Mouse (Mus musculus) ES-Bruce4 (cell line): ENCODE measurements around the gene Tor2a. TPM values are rescaled to one million over a fixed set of nuclear protein-coding genes. Genes with fewer than 3 reads are reported as not detected.

Source experiments
- H3K27ac ChIP-seq: 2 replicates; pipeline ENCODE4 v1.5.1; 2012; ENCODE audit warnings: low read length, inconsistent platforms; ENCODE audit not compliant: insufficient read depth
- H3K27me3 ChIP-seq: 2 replicates; pipeline ENCODE4 v1.6.1; 2012; ENCODE audit warnings: mild to moderate bottlenecking, low read length, inconsistent platforms; ENCODE audit not compliant: control insufficient read depth, poor library complexity, insufficient read depth, severe bottlenecking
- H3K36me3 ChIP-seq: 2 replicates; pipeline ENCODE4 v1.6.1; 2012; ENCODE audit warnings: inconsistent platforms, mild to moderate bottlenecking, low read length, moderate library complexity; ENCODE audit not compliant: control insufficient read depth, poor library complexity, insufficient read depth, severe bottlenecking
- H3K4me1 ChIP-seq: one replicate; pipeline ENCODE4 v1.8.1; 2011; ENCODE audit warnings: low read length; ENCODE audit not compliant: control insufficient read depth, insufficient read depth
- H3K4me3 ChIP-seq: 2 replicates; pipeline ENCODE4 v1.5.1; 2011; ENCODE audit warnings: low read depth, mild to moderate bottlenecking, low read length
- H3K9ac ChIP-seq: 2 replicates; pipeline ENCODE4 v1.6.1; 2012; ENCODE audit warnings: low read depth, mild to moderate bottlenecking, inconsistent platforms; ENCODE audit not compliant: poor library complexity, severe bottlenecking
- H3K9me3 ChIP-seq: replicated peaks from 2 replicates; pipeline ENCODE4 v1.6.1; 2012; ENCODE audit warnings: mild to moderate bottlenecking, low read length, inconsistent platforms; ENCODE audit not compliant: control insufficient read depth, poor library complexity, insufficient read depth, severe bottlenecking
- CTCF ChIP-seq: IDR thresholded peaks from one replicate; pipeline ENCODE4 v1.8.1; 2011; ENCODE audit warnings: low read depth, low read length
- EP300 ChIP-seq: IDR thresholded peaks from 2 replicates; pipeline ENCODE4 v1.6.1; 2011; ENCODE audit warnings: low read depth, low read length; ENCODE audit not compliant: insufficient read depth
- POLR2A ChIP-seq: IDR thresholded peaks from one replicate; pipeline ENCODE4 v1.8.1; 2011; ENCODE audit warnings: low read length; ENCODE audit not compliant: insufficient read depth
- polyA plus RNA-seq: library from polyadenylated mRNA; stranded (reverse); fragments of >200 nt; gene quantifications from 2 replicates; pipeline ENCODE4 v1.2.4, GENCODE M21; 2011; ENCODE audit warnings: low read depth; ENCODE audit not compliant: missing spikeins, insufficient read depth, insufficient read length

Tor2a gene
- polyA plus RNA-seq, 1 experiment: 77.0 TPM

DNA sequence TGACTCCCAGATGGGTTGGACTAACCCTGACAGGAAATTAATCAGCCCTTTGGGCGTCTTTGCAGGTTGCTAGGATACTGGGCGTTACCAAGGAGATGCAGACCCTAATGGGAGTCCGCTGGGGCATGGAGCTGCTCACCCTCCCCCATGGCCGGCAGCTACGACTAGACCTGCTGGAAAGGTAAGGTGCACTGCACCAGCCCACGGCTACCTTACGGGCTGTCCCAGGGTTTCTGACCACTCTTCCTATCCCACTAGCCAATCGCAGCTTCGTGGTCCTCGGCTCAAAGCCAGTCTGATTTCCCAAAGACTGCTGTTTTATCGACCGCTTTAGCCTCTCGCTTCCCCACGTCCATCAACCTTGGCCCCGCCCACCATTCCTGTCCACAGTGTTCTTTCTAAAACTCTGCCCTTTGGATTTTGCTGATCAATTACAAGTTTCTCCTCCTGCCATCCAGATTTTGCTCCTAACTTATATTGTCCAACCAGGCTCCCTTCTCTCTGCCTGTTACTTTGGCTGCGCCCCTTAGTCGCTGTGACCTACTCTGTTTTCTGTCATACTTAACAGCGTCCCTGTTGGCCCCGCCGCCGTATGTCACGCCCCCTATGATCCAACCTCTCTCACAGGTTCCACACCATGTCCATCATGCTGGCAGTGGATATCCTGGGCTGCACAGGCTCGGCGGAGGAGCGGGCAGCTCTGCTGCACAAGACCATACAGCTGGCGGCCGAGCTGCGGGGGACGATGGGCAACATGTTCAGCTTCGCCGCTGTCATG is 6.0 kb upstream of the Tor2a start:
- Histone ChIP-seq H3K36me3 (no peaks in the 10 kb centered on the region), H3K27me3 (no peaks in the 10 kb centered on the region), H3K9ac (no peak overlapping the region), H3K4me3 (peak overlapping the region; percentile 10), H3K9me3 (no peaks in the 10 kb centered on the region), H3K27ac (no peak overlapping the region), H3K4me1 (no peaks in the 10 kb centered on the region)
- TF ChIP-seq EP300 (no peak), CTCF (no peak), POLR2A (no peak)

DNA sequence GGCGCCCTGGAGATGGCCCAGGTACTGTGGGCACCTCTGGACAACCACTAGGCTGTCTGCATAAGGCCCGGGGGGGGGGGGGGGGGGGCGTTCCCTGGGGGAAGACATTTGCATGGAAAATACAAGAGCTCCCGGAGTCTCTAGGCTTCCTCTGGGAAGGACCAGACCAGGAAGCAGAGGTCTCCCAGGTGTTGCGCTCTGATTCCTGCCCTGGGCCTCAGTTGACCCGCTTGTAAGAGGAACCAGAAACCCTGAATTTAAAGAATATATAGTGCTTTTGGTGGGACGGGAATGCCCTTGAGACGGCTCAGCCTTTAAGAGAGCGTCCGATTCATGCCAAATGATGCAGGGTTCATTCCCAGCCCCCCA is 5.4 kb upstream of the Tor2a start:
- no peaks in the 10 kb centered on the region for H3K36me3 ChIP-seq
- no peaks in the 10 kb centered on the region for H3K4me1 ChIP-seq
- H3K27ac ChIP-seq: no peak overlapping the region
- H3K4me3 ChIP-seq: peak overlapping the region; percentile 10
- H3K9ac ChIP-seq: no peak overlapping the region
- TF ChIP-seq EP300 (no peak), POLR2A (no peak), CTCF (no peak)
- no peaks in the 10 kb centered on the region for H3K27me3 ChIP-seq
- H3K9me3 ChIP-seq: no peaks in the 10 kb centered on the region

- Histone ChIP-seq H3K9ac (no peak overlapping the region), H3K9me3 (no peaks in the 10 kb centered on the region), H3K27me3 (no peaks in the 10 kb centered on the region), H3K4me3 (no peak overlapping the region), H3K36me3 (no peaks in the 10 kb centered on the region), H3K27ac (no peak overlapping the region), H3K4me1 (no peaks in the 10 kb centered on the region)
- TF ChIP-seq EP300 (no peak), CTCF (no peak), POLR2A (no peak)
These were observed 4.9 kb upstream of the Tor2a start for GRCm38 (mm10) chr2:32752181-32752580.

GRCm38 (mm10) chr2:32756674-32757055 is 369 bp upstream of the Tor2a start:
- Histone ChIP-seq H3K27ac (no peak overlapping the region), H3K4me1 (peaks cover 3% of the 10 kb centered on the region), H3K27me3 (no peaks in the 10 kb centered on the region), H3K4me3 (no peak overlapping the region), H3K36me3 (no peaks in the 10 kb centered on the region), H3K9ac (no peak overlapping the region), H3K9me3 (no peaks in the 10 kb centered on the region)
- no peak for TF ChIP-seq EP300
- TF ChIP-seq CTCF: no peak
- TF ChIP-seq POLR2A: no peak

GRCm38 (mm10) chr2:32758503-32758902 is 1.5 kb downstream of the Tor2a start:
- no peaks in the 10 kb centered on the region for H3K9me3 ChIP-seq
- peak; percentile 48; the same call in 1 of the 2 replicates for TF ChIP-seq EP300
- TF ChIP-seq POLR2A: no peak
- peaks cover 6% of the 10 kb centered on the region for H3K4me1 ChIP-seq
- no peak overlapping the region for H3K27ac ChIP-seq
- no peak overlapping the region for H3K9ac ChIP-seq
- no peaks in the 10 kb centered on the region for H3K36me3 ChIP-seq
- no peaks in the 10 kb centered on the region for H3K27me3 ChIP-seq
- H3K4me3 ChIP-seq: no peak overlapping the region

- H3K9ac ChIP-seq: no peak overlapping the region
- no peak overlapping the region for H3K4me3 ChIP-seq
- peaks cover 6% of the 10 kb centered on the region for H3K4me1 ChIP-seq
- TF ChIP-seq EP300 (no peak), POLR2A (no peak), CTCF (no peak)
- no peaks in the 10 kb centered on the region for H3K9me3 ChIP-seq
- H3K27me3 ChIP-seq: no peaks in the 10 kb centered on the region
- H3K27ac ChIP-seq: no peak overlapping the region
- no peaks in the 10 kb centered on the region for H3K36me3 ChIP-seq
These were observed 2.0 kb downstream of the Tor2a start for GRCm38 (mm10) chr2:32759001-32759400.
